Mouse (Mus musculus): ENCODE measurements around the gene Kdm5b. TPM values are rescaled to one million over a fixed set of nuclear protein-coding genes. Genes with fewer than 3 reads are reported as not detected.

Gene Kdm5b
- total RNA-seq, 1 experiment = 127 TPM

DNA sequence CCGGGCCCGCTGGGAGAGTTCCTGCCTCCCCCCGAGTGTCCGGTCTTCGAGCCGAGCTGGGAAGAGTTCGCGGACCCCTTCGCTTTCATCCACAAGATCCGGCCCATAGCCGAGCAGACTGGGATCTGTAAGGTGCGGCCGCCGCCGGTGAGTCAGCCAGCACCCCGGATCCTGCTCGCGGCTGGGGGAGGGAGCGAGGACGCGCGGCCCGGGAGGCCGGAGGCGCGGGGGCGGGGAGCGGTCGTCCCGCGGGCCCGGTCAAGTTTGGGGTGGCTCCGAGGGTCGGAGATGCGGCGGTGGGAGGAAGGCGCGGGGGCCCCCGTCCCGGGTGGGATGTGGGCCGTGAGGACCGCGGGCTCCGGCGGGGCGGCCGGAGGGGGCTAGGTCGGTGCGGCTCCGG lies 425 bp downstream of the Kdm5b start:
- no peak for DNase-seq (ENCODE audit: low read depth, low spot score)
- TF ChIP-seq HCFC1 (IDR thresholded peaks at IDR 0.05; ENCODE audit: borderline replicate concordance, insufficient read depth, low read length) (no peak), CHD2 (IDR thresholded peaks at IDR 0.05; ENCODE audit: low read depth, low read length) (no peak), ZC3H11A (IDR thresholded peaks at IDR 0.05; ENCODE audit: borderline replicate concordance, low read depth, low read length) (no peak), MAFK (IDR thresholded peaks at IDR 0.05; ENCODE audit: insufficient read depth, low read depth, low read length) (no peak), ZNF384 (IDR thresholded peaks at IDR 0.05; ENCODE audit: low read depth, low read length) (no peak)
- peak overlapping the region; percentile 81 to 96 for H3K4me3 ChIP-seq (ENCODE audit: insufficient read depth in 1 of 2, low read depth in 1 of 2, low read length in 2 of 2, poor library complexity in 1 of 2, severe bottlenecking in 1 of 2)
- H3K9ac ChIP-seq (ENCODE audit: insufficient read depth, low read depth, low read length, poor library complexity, severe bottlenecking) = peak overlapping the region; percentile 91
- H3K36me3 ChIP-seq (ENCODE audit: control insufficient read depth, insufficient read depth, low read length, poor library complexity, severe bottlenecking) = no peaks in the 10 kb centered on the region
- H3K9me3 ChIP-seq (ENCODE audit: control insufficient read depth, insufficient read depth, low read depth, low read length) = no peaks in the 10 kb centered on the region
- in situ Hi-C loops (cut with MboI; ENCODE audit: low sequenced_read_pairs in 2 of 2, unreplicated experiment in 2 of 2) = no loop called here
- peak overlapping the region; percentile 76 for H3K27ac ChIP-seq (ENCODE audit: insufficient read depth, low read depth, low read length, poor library complexity, severe bottlenecking)
- peaks cover 6 to 18% of the 10 kb centered on the region in 2 experiments; a peak in 2 of 4 replicates for H3K4me1 ChIP-seq (ENCODE audit: control insufficient read depth in 2 of 2, insufficient read depth in 2 of 2, low read length in 2 of 2, poor library complexity in 1 of 2)

GRCm38 (mm10) chr1:134560801-134561769 lies 1.1 kb downstream of the Kdm5b start:
- no peaks in the 10 kb centered on the region for H3K9me3 ChIP-seq (ENCODE audit: control insufficient read depth, insufficient read depth, low read depth, low read length)
- DNase-seq (ENCODE audit: low read depth, low spot score) = no peak
- in situ Hi-C loops (cut with MboI; ENCODE audit: low sequenced_read_pairs in 2 of 2, unreplicated experiment in 2 of 2) = no loop called here
- H3K4me3 ChIP-seq (ENCODE audit: insufficient read depth in 1 of 2, low read depth in 1 of 2, low read length in 2 of 2, poor library complexity in 1 of 2, severe bottlenecking in 1 of 2) = peak overlapping the region; percentile 81 to 96
- TF ChIP-seq ZC3H11A (IDR thresholded peaks at IDR 0.05; ENCODE audit: borderline replicate concordance, low read depth, low read length) (no peak), HCFC1 (IDR thresholded peaks at IDR 0.05; ENCODE audit: borderline replicate concordance, insufficient read depth, low read length) (no peak), CHD2 (IDR thresholded peaks at IDR 0.05; ENCODE audit: low read depth, low read length) (no peak), MAFK (IDR thresholded peaks at IDR 0.05; ENCODE audit: insufficient read depth, low read depth, low read length) (no peak), ZNF384 (IDR thresholded peaks at IDR 0.05; ENCODE audit: low read depth, low read length) (no peak)
- H3K36me3 ChIP-seq (ENCODE audit: control insufficient read depth, insufficient read depth, low read length, poor library complexity, severe bottlenecking) = no peaks in the 10 kb centered on the region
- peaks cover 7 to 13% of the 10 kb centered on the region in 2 experiments; a peak in 2 of 4 replicates for H3K4me1 ChIP-seq (ENCODE audit: control insufficient read depth in 2 of 2, insufficient read depth in 2 of 2, low read length in 2 of 2, poor library complexity in 1 of 2)
- peak overlapping the region; percentile 76 for H3K27ac ChIP-seq (ENCODE audit: insufficient read depth, low read depth, low read length, poor library complexity, severe bottlenecking)
- peak overlapping the region; percentile 91 for H3K9ac ChIP-seq (ENCODE audit: insufficient read depth, low read depth, low read length, poor library complexity, severe bottlenecking)

GRCm38 (mm10) chr1:134561770-134562143 lies 1.8 kb downstream of the Kdm5b start:
- Histone ChIP-seq H3K9ac (ENCODE audit: insufficient read depth, low read depth, low read length, poor library complexity, severe bottlenecking) (peak overlapping the region; percentile 91; the same call in 1 of the 2 replicates), H3K4me1 (ENCODE audit: control insufficient read depth in 2 of 2, insufficient read depth in 2 of 2, low read length in 2 of 2, poor library complexity in 1 of 2) (peaks cover 8 to 18% of the 10 kb centered on the region in 2 experiments; a peak in 3 of 4 replicates), H3K9me3 (ENCODE audit: control insufficient read depth, insufficient read depth, low read depth, low read length) (no peaks in the 10 kb centered on the region), H3K36me3 (ENCODE audit: control insufficient read depth, insufficient read depth, low read length, poor library complexity, severe bottlenecking) (no peaks in the 10 kb centered on the region), H3K4me3 (ENCODE audit: insufficient read depth in 1 of 2, low read depth in 1 of 2, low read length in 2 of 2, poor library complexity in 1 of 2, severe bottlenecking in 1 of 2) (peak overlapping the region; percentile 81 to 96), H3K27ac (ENCODE audit: insufficient read depth, low read depth, low read length, poor library complexity, severe bottlenecking) (peak overlapping the region; percentile 76; the same call in 1 of the 2 replicates)
- TF ChIP-seq HCFC1 (IDR thresholded peaks at IDR 0.05; ENCODE audit: borderline replicate concordance, insufficient read depth, low read length) (no peak), CHD2 (IDR thresholded peaks at IDR 0.05; ENCODE audit: low read depth, low read length) (no peak), ZNF384 (IDR thresholded peaks at IDR 0.05; ENCODE audit: low read depth, low read length) (no peak), ZC3H11A (IDR thresholded peaks at IDR 0.05; ENCODE audit: borderline replicate concordance, low read depth, low read length) (no peak), MAFK (IDR thresholded peaks at IDR 0.05; ENCODE audit: insufficient read depth, low read depth, low read length) (no peak)
- in situ Hi-C loops (cut with MboI; ENCODE audit: low sequenced_read_pairs in 2 of 2, unreplicated experiment in 2 of 2) = no loop called here
- DNase-seq (ENCODE audit: low read depth, low spot score) = no peak

GRCm38 (mm10) chr1:134562457-134562856 lies 2.5 kb downstream of the Kdm5b start:
- Histone ChIP-seq H3K9ac (ENCODE audit: insufficient read depth, low read depth, low read length, poor library complexity, severe bottlenecking) (no peak overlapping the region; the same call in 1 of the 2 replicates), H3K27ac (ENCODE audit: insufficient read depth, low read depth, low read length, poor library complexity, severe bottlenecking) (no peak overlapping the region; the same call in 1 of the 2 replicates), H3K4me3 (ENCODE audit: insufficient read depth in 1 of 2, low read depth in 1 of 2, low read length in 2 of 2, poor library complexity in 1 of 2, severe bottlenecking in 1 of 2) (peak overlapping the region; percentile 81 to 96), H3K9me3 (ENCODE audit: control insufficient read depth, insufficient read depth, low read depth, low read length) (no peaks in the 10 kb centered on the region), H3K4me1 (ENCODE audit: control insufficient read depth in 2 of 2, insufficient read depth in 2 of 2, low read length in 2 of 2, poor library complexity in 1 of 2) (peaks cover 10 to 22% of the 10 kb centered on the region in 2 experiments; a peak in 3 of 4 replicates), H3K36me3 (ENCODE audit: control insufficient read depth, insufficient read depth, low read length, poor library complexity, severe bottlenecking) (no peaks in the 10 kb centered on the region)
- TF ChIP-seq HCFC1 (IDR thresholded peaks at IDR 0.05; ENCODE audit: borderline replicate concordance, insufficient read depth, low read length) = no peak
- no peak for TF ChIP-seq ZNF384 (IDR thresholded peaks at IDR 0.05; ENCODE audit: low read depth, low read length)
- no peak for TF ChIP-seq MAFK (IDR thresholded peaks at IDR 0.05; ENCODE audit: insufficient read depth, low read depth, low read length)
- no peak for TF ChIP-seq ZC3H11A (IDR thresholded peaks at IDR 0.05; ENCODE audit: borderline replicate concordance, low read depth, low read length)
- no peak for TF ChIP-seq CHD2 (IDR thresholded peaks at IDR 0.05; ENCODE audit: low read depth, low read length)
- DNase-seq (ENCODE audit: low read depth, low spot score) = no peak
- in situ Hi-C loops (cut with MboI; ENCODE audit: low sequenced_read_pairs in 2 of 2, unreplicated experiment in 2 of 2) = no loop called here
